Mouse (Mus musculus): ENCODE data around the gene Mcrip2.
A peak's percentile ranks its signal among the peaks of the same experiment; 100 is the strongest.

The Mcrip2 gene

GRCm38 (mm10) chr17:25833961-25834594 is 34.5 kb downstream of the Mcrip2 start:
- no peak for DNase-seq (ENCODE audit: low read depth)

GRCm38 (mm10) chr17:25833291-25833663 is 35.3 kb downstream of the Mcrip2 start, which contains the start of gene Stub1:
Gene Stub1, minus strand, starts transcription at chr17:25833404.
- no peak for DNase-seq (ENCODE audit: low read depth)

GRCm38 (mm10) chr17:25832436-25833290 is 35.9 kb downstream of the Mcrip2 start:
- DNase-seq (ENCODE audit: low read depth): peak; percentile 99

GRCm38 (mm10) chr17:25831451-25832281 is 36.9 kb downstream of the Mcrip2 start:
- DNase-seq (ENCODE audit: low read depth): no peak

- no peak for DNase-seq (ENCODE audit: low read depth)
Measured at GRCm38 (mm10) chr17:25830806-25831431, 37.6 kb downstream of the Mcrip2 start.

- DNase-seq (ENCODE audit: low read depth): no peak
Measured at GRCm38 (mm10) chr17:25830200-25830753, 38.3 kb downstream of the Mcrip2 start.

- DNase-seq (ENCODE audit: low read depth): no peak
Measured at GRCm38 (mm10) chr17:25829558-25830017, 39.0 kb downstream of the Mcrip2 start.

- peak; percentile 87 for DNase-seq (ENCODE audit: low read depth)
Measured at GRCm38 (mm10) chr17:25828712-25829557, 39.6 kb downstream of the Mcrip2 start, which contains the start of gene Jmjd8. Gene Jmjd8, plus strand, starts transcription at chr17:25828867.

- DNase-seq (ENCODE audit: low read depth): no peak
Measured at GRCm38 (mm10) chr17:25828223-25828594, 40.4 kb downstream of the Mcrip2 start.

GRCm38 (mm10) chr17:25827546-25828222 is 40.9 kb downstream of the Mcrip2 start:
- DNase-seq (ENCODE audit: low read depth): no peak

GRCm38 (mm10) chr17:25827011-25827410 is 41.6 kb downstream of the Mcrip2 start:
- no peak for DNase-seq (ENCODE audit: low read depth)

GRCm38 (mm10) chr17:25825984-25826570 is 42.5 kb downstream of the Mcrip2 start:
- DNase-seq (ENCODE audit: low read depth): no peak

GRCm38 (mm10) chr17:25825311-25825710 is 43.3 kb downstream of the Mcrip2 start:
- no peak for DNase-seq (ENCODE audit: low read depth)

- DNase-seq (ENCODE audit: low read depth): no peak
Measured at GRCm38 (mm10) chr17:25824362-25825142, 44.0 kb downstream of the Mcrip2 start.

- DNase-seq (ENCODE audit: low read depth): peak; percentile 95
Measured at GRCm38 (mm10) chr17:25823452-25823851, 45.1 kb downstream of the Mcrip2 start, which contains the start of gene Wdr24. Gene Wdr24, plus strand, starts transcription at chr17:25823627.

GRCm38 (mm10) chr17:25818851-25819780 is 49.4 kb downstream of the Mcrip2 start:
- DNase-seq (ENCODE audit: low read depth): peak; percentile 50

- no peak for DNase-seq (ENCODE audit: low read depth)
Measured at GRCm38 (mm10) chr17:25817662-25818061, 50.9 kb downstream of the Mcrip2 start.
